Mouse (Mus musculus): ENCODE results near the gene Immp2l.
A peak's percentile ranks its signal among the peaks of the same experiment; 100 is the strongest.
"Not testable (repeated sequence)": the region's sequence is repeated elsewhere in the genome, so short reads cannot be mapped to it uniquely, and the experiment has no call there.

Immp2l gene

DNA sequence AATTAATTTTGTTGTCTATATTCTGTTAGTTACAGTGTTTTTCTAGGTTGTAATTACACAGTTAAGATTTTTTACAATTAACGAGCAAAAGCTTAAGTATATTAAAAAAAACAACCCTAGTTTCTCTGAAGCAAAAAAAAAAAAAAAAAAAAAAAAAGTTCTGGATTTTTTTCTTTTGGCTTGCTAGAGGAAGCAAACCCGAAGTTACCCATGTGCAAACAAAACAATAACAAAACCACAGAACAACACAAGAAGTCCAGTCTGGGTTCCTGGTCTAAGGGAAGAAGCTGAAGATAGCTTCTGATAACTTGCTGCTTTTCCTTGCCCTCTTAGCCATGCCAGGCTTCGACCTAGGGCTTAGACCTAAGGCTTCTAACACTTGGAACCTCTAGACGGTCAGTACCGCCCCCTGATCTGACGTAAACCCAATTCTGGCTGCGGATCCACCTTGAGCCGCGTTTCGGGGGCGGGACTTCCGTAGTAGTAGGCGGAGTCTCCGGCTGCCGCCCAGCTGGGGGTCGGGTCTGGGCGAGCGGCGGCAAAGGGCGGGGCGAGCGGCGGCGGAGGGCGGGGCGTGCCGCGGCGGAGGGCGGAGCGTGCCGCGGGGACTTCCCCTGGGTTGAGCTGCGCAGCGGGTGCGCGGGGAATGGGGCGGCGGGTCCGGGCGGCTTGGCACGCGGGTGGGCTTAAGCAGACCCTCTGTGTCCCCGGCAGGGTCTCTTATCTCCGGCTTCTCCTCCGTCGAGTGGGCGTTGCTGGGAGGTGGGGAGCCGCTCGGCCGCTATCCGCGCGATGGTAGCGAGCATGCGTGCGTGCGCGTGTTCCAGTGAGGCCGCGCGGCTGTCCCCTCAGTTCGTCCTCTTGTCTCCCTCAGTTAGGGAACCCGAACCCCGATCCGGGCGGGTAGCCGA is at the start of gene Immp2l:
Gene Immp2l, plus strand, starts transcription at position 580 of the 911 bp plus-strand sequence.
- DNase-seq: peak; percentile 93

DNA sequence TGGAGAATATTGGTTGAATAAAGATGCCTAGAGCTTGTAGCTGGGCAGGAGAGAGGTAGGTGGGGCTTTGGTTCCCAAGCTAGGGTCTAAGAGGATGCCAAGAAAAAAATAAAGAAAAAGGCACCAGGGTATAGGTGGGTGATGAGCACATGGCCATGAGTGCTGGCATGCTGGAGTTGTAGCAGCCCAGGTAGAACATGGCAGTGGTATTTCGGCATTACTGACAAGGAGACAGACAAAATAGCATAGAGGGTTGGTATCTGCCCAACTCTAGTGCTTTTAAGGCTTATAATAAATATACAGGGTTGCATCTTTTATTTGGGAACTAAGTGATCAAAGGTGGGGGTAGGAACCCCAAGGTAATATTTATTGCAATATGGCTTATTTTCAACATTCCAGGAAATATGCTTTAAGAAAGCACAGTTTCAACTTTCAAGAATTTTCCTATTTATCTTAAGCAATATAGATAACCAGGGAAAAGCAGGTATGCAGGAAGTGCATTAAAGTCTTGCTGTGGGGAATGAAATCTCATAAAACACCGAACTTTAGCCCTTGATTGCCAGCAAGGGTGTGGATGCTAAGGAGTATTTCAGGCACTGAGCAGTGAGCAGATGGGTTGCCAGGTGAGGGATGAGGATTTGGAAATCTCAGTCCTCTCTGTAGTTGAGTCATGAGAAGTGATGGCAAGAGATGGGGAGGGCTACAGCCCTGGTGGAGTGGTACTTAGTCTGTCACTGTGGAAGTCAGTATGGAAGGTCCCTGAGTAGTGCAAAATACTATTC is 45.0 kb upstream of the Immp2l start:
- DNase-seq: no peak

DNA sequence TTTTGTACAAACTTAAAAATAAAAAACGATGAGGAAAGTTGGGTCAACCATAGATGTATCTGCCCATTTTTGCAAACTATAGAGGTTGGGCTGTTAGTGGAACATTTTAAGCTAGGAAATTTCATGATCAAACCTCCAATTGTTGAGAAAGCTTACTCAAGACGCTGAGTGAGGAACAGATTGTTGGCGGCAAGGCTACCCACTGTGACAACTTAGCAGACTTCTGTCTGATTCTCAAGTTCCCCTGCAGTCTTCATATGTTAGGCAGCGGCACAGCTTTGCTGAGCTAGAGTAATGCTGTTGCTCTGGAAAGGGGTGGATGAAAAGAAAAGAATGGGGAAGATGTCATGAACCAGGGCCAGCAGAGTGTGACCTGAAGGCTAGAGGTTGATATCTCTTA is 44.2 kb upstream of the Immp2l start:
- DNase-seq: peak; percentile 16

DNA sequence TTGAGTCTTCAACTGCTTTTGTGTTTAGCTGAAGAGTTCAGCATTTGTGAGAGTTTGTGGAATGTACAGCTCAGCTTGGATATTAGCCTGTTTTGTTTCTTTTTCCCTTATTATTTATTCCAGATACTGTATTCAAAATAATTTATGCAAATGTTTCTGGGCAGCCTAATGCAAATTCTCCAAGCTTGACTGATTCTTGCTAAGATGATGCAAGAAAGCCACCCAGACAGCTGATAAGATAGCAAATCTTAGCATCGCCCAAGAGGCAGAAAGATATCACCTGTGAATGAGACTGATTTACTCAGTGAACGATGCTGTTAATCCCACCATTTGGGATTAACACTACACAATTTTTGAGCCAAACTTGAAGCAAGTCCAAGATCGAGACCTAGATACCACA is 43.7 kb upstream of the Immp2l start:
- DNase-seq: no peak

DNA sequence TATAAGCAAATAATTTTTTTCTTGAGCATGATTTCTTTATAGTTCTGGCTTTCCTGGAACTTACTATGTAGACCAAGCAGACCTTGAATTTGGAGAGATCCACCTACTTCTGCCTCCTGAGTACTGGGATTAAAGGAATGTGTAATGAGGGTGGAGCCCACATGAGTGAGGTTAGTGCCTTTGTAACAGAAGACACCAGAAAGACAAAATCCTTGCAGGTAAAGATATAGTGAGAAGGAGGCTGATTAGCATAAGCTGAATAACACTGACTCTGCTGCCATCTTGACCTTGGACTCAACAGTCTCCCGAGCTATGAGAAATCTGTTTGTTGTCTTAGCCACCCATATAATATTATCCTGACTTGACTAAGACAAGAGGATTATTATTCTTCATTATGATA is 40.9 kb upstream of the Immp2l start:
- no peak for DNase-seq

DNA sequence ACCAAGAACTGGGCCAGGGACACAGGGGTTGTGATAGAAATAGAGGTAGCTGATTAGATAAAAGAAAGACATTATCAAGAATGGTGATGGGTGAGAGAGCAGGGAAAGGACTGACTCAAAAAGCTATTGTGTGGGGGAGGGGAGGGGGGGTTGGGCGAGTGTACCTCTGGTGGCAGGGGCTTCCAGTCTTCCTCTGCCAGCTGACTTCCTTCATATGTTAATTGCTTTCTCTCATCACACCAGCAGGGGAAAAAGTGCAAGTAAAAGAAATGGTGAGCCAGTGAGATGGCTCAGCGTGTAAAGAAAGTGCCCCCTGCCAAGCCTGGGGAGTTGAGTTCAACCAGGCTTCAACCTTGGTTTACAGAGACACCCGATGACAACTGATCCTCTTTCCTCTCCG is 39.2 kb upstream of the Immp2l start:
- DNase-seq: no peak

DNA sequence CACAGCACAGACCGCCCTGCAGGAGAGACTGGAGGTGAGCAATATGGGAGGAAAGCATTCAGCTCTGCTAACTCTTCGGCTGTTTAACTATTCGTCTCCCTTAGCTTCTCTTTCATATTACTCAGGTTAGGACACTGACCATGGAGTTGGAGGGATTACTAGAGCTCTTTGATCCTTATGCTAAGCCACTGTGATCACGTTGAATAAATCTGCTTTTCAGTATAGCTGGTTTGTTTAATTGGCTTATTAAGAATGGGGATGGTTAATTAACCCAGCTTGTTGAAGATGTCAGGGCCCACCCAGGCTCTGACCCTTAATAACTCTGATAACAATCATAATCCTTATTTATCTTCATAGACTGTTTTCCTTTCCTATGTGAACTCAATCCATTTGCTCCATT is 38.1 kb upstream of the Immp2l start:
- DNase-seq: no peak

DNA sequence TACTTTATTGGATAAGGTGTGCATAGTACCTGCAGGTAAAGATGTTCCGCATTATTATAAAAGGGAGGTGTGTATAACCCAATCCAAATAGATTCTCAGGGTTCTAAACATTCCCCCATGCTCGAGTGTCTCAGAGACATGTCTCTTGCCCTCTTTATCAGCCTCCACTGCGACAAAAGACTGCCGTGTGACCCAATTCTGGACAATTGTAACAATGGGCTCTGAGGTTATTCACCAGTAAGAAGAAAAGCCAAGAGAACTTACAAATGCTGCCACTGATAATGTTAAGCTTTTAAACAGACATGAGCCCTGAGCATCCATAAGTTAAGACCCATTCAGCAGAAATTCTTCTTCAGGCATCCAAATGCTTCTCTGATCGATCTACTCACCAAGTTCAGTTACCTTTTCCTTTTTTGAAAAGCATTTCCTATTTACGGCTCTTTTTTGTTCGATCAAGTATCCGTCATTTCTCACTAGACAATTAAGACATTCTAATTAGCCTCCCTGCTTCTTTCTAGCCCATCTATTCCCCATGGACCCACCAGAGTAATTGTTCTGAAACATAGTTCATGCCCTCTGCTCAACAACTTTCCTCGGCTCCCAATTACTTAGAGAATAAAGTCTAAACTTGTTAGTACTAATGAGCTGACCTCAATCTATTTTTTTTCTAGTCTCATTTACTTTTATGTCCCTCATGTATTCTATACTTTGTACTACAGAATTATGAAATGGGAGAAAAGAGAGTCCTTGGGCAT is 35.4 kb upstream of the Immp2l start:
- no peak for DNase-seq

DNA sequence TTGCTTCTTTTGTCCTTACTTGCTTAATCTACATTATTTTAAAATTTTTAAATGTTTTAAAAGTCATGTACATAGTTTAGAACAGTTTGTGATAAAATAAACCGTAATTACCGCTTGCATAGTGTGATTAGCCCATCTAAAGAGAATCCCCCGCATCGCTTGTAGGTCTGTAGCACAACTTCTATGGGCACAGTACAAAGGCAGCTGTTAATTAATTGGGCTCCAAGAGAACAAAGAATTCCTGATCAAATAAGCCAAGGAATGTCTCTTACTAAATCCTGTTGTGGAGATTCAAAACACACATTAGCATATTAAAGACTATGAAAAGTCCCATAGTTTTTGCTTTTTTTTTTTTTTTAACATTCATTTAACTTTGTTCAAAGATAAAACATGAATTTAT is 32.2 kb upstream of the Immp2l start:
- no peak for DNase-seq

DNA sequence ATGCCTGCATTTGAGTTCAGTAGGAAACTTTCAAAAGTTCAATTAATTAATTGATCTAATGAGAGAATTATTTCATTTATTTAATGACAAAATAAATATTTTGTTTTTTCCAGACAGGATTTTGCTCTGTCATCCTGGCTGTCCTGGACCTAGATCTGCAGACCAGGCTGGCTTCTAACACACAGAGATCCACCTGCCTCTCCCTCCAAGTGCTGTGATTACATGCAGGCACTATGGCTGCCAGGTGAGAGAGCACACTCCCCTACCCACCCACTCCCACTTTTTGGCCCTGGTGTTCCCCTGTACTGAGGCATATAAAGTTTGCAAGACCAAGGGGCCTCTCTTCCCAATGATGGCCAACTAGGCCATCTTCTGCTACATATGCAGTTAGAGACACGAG is 31.7 kb upstream of the Immp2l start:
- DNase-seq: not testable (repeated sequence)

DNA sequence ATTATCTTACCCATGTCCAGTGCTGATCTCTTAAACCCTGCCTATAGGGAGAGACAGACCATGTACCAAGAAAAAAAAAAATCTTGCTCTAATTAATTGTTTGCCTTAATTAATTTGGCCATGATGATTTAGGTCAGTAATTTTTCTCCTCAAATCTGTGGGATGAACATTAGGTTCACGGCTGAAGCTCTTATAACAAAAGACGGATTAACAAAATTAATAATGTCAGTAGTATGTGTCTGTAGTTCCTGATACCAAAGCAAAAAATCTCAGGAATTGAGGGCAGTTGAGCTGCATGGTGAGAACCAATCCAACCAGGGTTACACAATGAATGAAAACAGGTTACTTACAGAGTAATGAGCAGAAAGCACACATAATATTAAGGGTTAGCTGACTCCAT is 29.0 kb upstream of the Immp2l start:
- no peak for DNase-seq

DNA sequence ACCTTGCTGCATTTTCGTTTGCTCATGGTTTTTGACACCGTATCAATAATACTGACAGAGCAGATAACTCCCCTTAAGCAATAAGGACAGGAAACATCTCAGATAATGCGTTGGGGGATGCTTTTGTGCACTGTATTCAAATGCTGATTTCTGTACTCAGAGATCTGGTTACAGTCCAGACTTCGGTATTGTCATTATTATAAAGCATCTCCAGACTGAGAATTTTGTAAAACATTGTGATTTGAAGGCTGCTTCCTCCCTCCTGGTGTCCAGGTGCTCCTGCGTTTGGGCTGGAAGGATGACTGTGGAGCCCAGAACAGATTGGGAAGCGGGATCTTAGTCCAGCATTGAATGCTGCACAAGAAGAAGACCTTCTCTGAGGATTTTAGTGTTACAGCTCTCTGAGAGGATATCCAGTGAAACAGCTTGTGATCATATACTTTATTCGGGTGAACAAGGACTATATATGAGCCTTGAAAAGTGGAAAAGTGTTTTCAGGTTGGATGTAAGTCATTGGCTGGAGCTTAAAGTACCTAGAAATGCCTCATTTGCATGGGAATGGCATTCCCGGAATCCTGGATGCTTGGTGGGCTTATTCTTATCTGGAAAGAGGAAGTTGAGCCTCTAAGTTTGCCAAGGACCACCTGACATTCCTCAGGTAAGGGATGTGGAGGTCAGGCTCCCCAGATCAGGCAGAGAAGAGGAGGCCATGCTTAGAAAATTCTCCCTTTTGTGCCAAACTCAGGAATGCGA is 28.1 kb upstream of the Immp2l start:
- DNase-seq: no peak

DNA sequence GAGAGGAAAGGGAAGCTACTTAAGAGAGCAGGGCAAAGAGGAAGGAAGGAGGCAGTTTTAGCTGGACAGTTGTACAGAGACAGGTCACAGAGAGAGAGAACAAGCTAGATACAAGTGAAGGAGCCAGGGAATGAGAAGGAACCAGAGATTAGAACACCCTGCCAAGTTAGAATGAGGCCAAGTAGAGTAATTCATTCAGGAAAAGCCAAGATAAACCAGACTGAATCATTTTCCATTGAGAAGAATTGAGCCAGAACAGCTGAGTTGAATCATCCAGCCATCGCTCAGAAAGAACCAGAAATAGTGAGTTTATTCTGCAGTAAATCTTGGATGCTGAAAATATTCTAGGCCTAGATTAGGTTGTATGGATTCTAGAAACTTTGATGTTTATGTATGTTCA is 1.4 kb upstream of the Immp2l start:
- no peak for DNase-seq

DNA sequence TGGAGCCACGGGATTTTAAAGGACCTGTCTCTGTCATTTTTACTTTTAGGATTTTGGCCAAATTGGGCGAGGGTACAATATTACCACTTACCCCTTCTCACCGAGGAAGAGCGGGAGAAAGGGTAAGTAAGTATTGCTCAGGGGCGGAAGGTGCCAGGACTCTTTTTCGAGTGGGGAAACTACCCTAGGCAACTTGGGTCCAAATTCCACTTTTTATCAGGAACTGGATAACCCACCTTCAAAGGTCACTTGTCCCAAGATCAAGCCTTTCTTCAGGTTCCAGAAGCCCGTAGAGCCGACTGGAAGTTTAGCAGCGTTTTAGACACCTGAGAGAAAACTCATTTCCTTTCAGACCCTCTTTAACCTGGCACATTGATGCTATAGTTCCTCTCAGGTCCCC is 622 bp downstream of the Immp2l start:
- DNase-seq: no peak

DNA sequence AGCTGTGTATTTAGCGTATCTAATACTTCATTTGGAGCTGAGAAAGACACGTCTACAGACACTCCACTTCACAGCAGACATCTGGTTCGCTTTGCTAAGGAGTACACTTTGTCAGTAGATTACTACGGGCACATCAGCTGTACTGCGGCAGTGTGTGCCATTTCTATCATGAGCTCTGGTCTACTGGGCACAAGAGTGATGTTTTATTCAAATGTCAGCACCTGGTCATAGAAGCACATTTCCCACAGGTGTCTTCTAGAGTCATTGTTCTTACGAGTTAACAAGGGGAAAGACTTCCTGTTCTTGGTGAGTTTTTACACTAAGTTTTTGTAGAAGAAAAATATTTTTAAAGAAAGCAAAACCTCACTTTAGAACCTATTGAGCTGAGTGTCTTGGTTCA is 3.6 kb downstream of the Immp2l start:
- no peak for DNase-seq

DNA sequence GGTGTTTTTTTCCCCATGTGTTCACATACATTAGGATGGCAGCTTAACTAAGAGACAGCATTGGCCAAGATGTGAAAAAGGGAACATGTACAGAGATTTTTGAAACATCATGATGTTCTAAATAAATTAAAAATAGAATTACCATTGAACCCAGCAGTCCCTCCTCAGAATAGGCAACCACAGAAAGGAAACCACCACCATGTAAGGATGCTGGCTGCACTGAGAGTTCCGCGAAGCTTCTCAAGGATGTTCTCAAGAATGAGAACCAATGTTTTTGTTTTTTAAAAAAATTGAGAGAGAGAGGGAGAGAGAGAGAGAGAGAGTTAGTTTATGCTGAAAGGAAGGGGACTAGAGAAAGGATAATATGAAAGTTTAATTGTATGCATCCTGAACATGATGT is 7.2 kb downstream of the Immp2l start:
- no peak for DNase-seq

DNA sequence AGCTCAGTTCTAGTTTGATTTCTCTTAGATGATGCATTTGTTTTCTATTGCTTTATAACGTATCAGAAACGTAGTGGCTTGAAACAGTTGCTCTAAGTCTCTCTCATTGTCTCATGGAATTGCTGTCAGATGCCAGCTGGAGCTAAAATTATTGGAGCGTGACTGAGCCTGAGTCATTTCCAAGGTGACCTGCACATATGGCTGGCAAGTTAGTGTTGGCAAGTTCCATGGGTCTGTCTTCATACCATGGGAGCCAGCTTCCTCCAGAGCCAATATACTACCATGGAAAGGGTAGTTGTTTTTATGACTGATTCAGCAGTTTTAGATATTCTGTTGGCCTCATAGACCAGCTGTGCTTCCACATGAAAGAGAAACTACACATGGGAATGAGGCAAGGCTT is 9.3 kb downstream of the Immp2l start:
- no peak for DNase-seq

DNA sequence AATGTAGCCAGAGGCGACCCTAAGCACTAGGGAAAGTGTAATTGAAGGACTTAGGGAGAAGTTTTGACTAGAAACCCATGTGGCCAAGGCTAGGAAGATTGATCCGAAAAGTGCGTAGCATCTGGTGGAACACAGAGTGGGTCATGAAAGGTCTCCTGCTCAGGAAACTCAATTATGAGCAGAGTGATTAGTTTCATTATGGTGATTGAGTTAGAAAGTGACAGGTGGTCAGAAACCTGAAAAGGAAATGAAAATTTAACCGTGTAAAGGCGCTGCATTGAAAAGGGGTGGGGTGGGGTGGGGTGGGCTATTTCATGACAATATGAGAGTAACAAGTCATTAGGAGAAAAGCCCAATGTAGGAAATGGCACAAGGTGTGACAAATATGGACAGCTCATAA is 15.9 kb downstream of the Immp2l start:
- DNase-seq: no peak

DNA sequence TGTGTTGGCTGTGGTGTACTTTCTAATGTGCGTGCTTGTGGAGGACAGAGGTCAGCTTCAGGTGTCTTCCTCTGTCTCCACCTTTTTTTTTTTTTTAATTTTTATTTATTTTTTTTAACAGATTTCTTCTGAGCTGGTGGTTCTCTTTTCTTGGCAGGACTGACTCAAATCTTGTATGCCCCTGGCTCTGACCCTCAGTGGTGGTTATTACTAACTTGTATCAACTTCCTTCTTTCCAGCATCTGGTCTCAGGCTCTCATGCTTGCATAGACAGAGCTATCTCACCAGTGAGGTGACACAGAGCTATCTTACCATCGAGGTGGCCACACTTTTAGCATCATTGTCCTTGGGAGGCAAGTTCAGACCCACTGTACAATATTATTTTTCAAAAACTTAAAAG is 17.8 kb downstream of the Immp2l start:
- no peak for DNase-seq

DNA sequence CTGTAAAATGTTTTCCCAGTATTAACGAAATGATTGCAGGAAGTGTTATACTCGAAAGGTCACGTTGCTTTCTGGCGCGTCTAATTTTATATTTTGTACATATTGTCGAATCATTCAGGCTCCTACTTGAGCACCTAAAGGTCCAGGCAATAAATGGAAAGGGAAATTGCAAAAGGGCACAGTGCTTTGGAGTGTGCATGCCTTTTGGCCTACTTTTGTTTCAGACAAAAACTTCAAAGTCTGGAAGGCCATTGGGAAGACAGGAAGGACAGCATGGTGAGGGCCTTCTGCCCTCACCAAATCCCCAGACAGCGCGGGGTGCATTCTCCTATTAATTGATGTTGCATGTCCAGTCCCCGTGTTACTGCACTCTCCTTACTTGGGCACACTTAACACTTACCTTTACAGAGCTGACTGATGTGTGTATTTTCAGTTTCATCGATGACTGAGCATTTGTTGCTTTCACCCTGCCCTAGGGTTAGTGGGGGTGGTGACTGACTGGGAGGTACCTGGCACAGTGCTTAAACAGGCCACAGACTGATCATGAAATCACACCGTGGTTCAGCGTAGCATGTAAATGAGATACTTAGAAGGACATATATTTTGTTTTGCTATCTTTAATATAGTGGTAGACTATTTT is 20.7 kb downstream of the Immp2l start:
- no peak for DNase-seq

DNA sequence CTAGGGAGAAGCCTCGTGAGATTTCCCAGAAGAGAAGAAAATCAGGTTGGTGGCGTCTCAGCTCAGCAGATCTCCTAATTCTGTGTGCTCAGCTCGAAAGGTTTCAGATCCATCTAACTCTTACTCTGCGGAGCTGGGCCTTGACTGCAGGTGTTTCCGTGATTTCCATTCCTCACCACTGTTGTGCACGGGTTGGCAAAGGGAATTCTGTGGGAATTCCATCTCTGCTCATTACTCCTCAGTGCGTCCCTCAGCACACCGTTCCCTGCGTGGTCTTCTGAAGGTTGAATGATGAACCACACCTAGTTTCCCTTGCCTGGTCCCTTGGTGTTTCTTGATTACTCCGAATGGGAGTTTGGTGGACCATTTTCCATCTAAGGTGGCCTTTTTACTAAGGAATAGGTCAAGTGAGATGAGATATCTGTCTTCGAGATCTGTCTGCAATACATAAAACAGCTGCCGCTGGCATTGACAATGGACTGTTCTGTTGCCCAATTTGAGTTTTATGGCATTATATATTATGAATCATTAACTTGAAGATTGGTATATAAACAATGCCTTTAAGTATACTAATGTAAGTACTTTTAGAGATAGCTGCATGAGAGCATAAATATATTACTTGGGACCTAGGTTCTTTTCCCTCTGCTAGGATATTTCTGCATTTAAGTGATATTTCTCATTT is 23.3 kb downstream of the Immp2l start:
- DNase-seq: no peak

DNA sequence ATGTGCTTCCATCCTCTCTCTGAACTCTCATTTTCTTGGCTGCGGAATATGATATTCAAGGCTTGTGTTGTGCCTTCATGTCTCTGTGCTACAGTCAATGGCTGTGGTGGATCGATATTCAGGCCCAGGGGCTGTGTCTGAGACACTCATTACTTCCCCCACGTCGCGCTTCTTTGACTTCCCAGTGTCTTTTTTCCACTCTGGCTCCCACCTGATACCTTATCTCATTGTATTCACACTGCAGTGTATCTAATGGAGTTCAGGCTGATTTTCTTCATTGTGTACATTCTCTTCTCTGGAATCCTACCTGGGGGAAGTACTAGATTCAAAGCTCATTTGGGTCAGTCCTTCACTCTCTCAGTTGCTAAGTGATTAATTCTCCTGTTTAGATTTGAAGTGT is 27.1 kb downstream of the Immp2l start:
- DNase-seq: no peak

All from layer of hippocampus, adult 9-11 months (tissue).